Mouse (Mus musculus) T-cell, adult 66 days (primary cell): ENCODE measurements around the gene Otol1. TPM values are rescaled to one million over a fixed set of nuclear protein-coding genes. Genes with fewer than 3 reads are reported as not detected.

Experiments used
- total RNA-seq, 2 experiments: library from RNA; stranded (reverse); gene quantifications; 3 replicates in 1 of 2; 4 replicates in 1 of 2; pipeline ENCODE4 v1.2.4; 2023

Otol1 gene
- total RNA-seq = not detected

GRCm38 (mm10) chr3:70007313-70007712 is at the start of gene Otol1:
TSS of gene Otol1 (plus strand) at chr3:70007613.

Other genes with a start within 250 kb of the Otol1 start
- gene Sptssb, start 147.7 kb upstream of the Otol1 start, total RNA-seq = not detected